Mouse (Mus musculus): ENCODE measurements around the gene Gps2. TPM values are rescaled to one million over a fixed set of nuclear protein-coding genes. Genes with fewer than 3 reads are reported as not detected.
"Not testable (repeated sequence)": the region's sequence is repeated elsewhere in the genome, so short reads cannot be mapped to it uniquely, and the experiment has no call there.

Gps2 gene
- polyA plus RNA-seq, 1 experiment from 2014 or later, result 86.2 TPM

GRCm38 (mm10) chr11:69945216-69945615 is 31.5 kb downstream of the Gps2 start:
- H3K27me3 ChIP-seq, result no peaks in the 10 kb centered on the region
- peaks cover 33% of the 10 kb centered on the region for H3K36me3 ChIP-seq
- no peak overlapping the region for H3K9ac ChIP-seq
- H3K27ac ChIP-seq, result no peak overlapping the region
- H3K4me3 ChIP-seq (replicated peaks), result no peak overlapping the region
- 66% methylated on average over 13 of the region's 13 CpGs for WGBS
- no peak overlapping the region for H3K4me2 ChIP-seq
- H3K9me3 ChIP-seq (replicated peaks), result no peaks in the 10 kb centered on the region
- no peak for ATAC-seq (replicated peaks; ENCODE audit: low FRiP score)
- peaks cover 37% of the 10 kb centered on the region for H3K4me1 ChIP-seq

- peaks cover 3% of the 10 kb centered on the region; the same call in 1 of the 2 replicates for H3K27me3 ChIP-seq
- peak overlapping the region; percentile 69 for H3K4me2 ChIP-seq
- no peaks in the 10 kb centered on the region for H3K9me3 ChIP-seq (replicated peaks)
- 90% methylated on average over 18 of the region's 18 CpGs for WGBS
- H3K27ac ChIP-seq, result peak overlapping the region; percentile 94
- peaks cover 31% of the 10 kb centered on the region for H3K36me3 ChIP-seq
- ATAC-seq (replicated peaks; ENCODE audit: low FRiP score), result no peak
- H3K4me1 ChIP-seq, result peaks cover 37% of the 10 kb centered on the region
- H3K9ac ChIP-seq, result peak overlapping the region; percentile 62; the same call in 1 of the 2 replicates
- peak overlapping the region; percentile 63 for H3K4me3 ChIP-seq (replicated peaks)
Observed at GRCm38 (mm10) chr11:69945997-69946891, 32.6 kb downstream of the Gps2 start.

- peaks cover 9% of the 10 kb centered on the region for H3K27me3 ChIP-seq
- H3K4me1 ChIP-seq, result peaks cover 37% of the 10 kb centered on the region
- H3K27ac ChIP-seq, result peak overlapping the region; percentile 94
- 2% methylated on average over 29 of the region's 29 CpGs for WGBS
- H3K9me3 ChIP-seq (replicated peaks), result no peaks in the 10 kb centered on the region
- peak overlapping the region; percentile 69 for H3K4me2 ChIP-seq
- H3K4me3 ChIP-seq (replicated peaks), result peak overlapping the region; percentile 63
- H3K36me3 ChIP-seq, result peaks cover 28% of the 10 kb centered on the region
- peak overlapping the region; percentile 62 for H3K9ac ChIP-seq
- peak; percentile 54 for ATAC-seq (replicated peaks; ENCODE audit: low FRiP score)
Observed at GRCm38 (mm10) chr11:69947337-69948065, 33.8 kb downstream of the Gps2 start.

GRCm38 (mm10) chr11:69948066-69948762 is 34.5 kb downstream of the Gps2 start, which contains the start of gene Slc2a4:
TSS of gene Slc2a4 (minus strand) at chr11:69948188.
- peak within 1 kb of the TSS; percentile 62 for H3K9ac ChIP-seq
- H3K4me2 ChIP-seq, result peak within 1 kb of the TSS; percentile 69
- peak; percentile 93 for ATAC-seq (replicated peaks; ENCODE audit: low FRiP score)
- H3K4me3 ChIP-seq (replicated peaks), result peak within 1 kb of the TSS; percentile 63
- under 1% methylated on average over 34 of the region's 34 CpGs for WGBS
- peaks cover 37% of the 10 kb centered on the region for H3K4me1 ChIP-seq
- H3K36me3 ChIP-seq, result peaks cover 22% of the 10 kb centered on the region
- peaks cover 12% of the 10 kb centered on the region for H3K27me3 ChIP-seq
- peak within 1 kb of the TSS; percentile 94 for H3K27ac ChIP-seq
- H3K9me3 ChIP-seq (replicated peaks), result no peaks in the 10 kb centered on the region

GRCm38 (mm10) chr11:69948763-69949150 is 35.1 kb downstream of the Gps2 start:
- under 1% methylated on average over 14 of the region's 14 CpGs for WGBS
- peaks cover 37% of the 10 kb centered on the region for H3K4me1 ChIP-seq
- no peaks in the 10 kb centered on the region for H3K9me3 ChIP-seq (replicated peaks)
- ATAC-seq (replicated peaks; ENCODE audit: low FRiP score), result peak; percentile 53
- peak overlapping the region; percentile 63 for H3K4me3 ChIP-seq (replicated peaks)
- H3K36me3 ChIP-seq, result peaks cover 18% of the 10 kb centered on the region
- H3K27me3 ChIP-seq, result peaks cover 12% of the 10 kb centered on the region
- H3K9ac ChIP-seq, result peak overlapping the region; percentile 62
- H3K4me2 ChIP-seq, result peak overlapping the region; percentile 69
- peak overlapping the region; percentile 94 for H3K27ac ChIP-seq

GRCm38 (mm10) chr11:69950807-69951459 is 37.2 kb downstream of the Gps2 start:
- 42% methylated on average over 4 of the region's 4 CpGs for WGBS
- H3K4me2 ChIP-seq, result no peak overlapping the region
- H3K4me3 ChIP-seq (replicated peaks), result no peak overlapping the region
- no peak overlapping the region for H3K27ac ChIP-seq
- peaks cover 15% of the 10 kb centered on the region for H3K27me3 ChIP-seq
- peaks cover 30% of the 10 kb centered on the region for H3K4me1 ChIP-seq
- no peaks in the 10 kb centered on the region for H3K36me3 ChIP-seq
- H3K9me3 ChIP-seq (replicated peaks), result no peaks in the 10 kb centered on the region
- no peak for ATAC-seq (replicated peaks; ENCODE audit: low FRiP score)
- no peak overlapping the region for H3K9ac ChIP-seq

GRCm38 (mm10) chr11:69952274-69952673 is 38.6 kb downstream of the Gps2 start:
- Histone ChIP-seq H3K4me2 (no peak overlapping the region), H3K4me1 (peaks cover 18% of the 10 kb centered on the region), H3K27ac (no peak overlapping the region), H3K36me3 (no peaks in the 10 kb centered on the region), H3K4me3 (replicated peaks) (no peak overlapping the region), H3K9me3 (replicated peaks) (no peaks in the 10 kb centered on the region), H3K27me3 (peaks cover 15% of the 10 kb centered on the region), H3K9ac (no peak overlapping the region)
- ATAC-seq (replicated peaks; ENCODE audit: low FRiP score), result no peak
- WGBS, result 43% methylated on average over 1 of the region's 1 CpGs

GRCm38 (mm10) chr11:69953267-69953915 is 39.7 kb downstream of the Gps2 start:
- H3K27ac ChIP-seq, result no peak overlapping the region; the same call in 1 of the 2 replicates
- no peak overlapping the region for H3K9ac ChIP-seq
- peaks cover 8% of the 10 kb centered on the region for H3K4me1 ChIP-seq
- no peaks in the 10 kb centered on the region for H3K36me3 ChIP-seq
- no peak overlapping the region for H3K4me2 ChIP-seq
- no peak for ATAC-seq (replicated peaks; ENCODE audit: low FRiP score)
- peaks cover 15% of the 10 kb centered on the region for H3K27me3 ChIP-seq
- H3K4me3 ChIP-seq (replicated peaks), result no peak overlapping the region
- no peaks in the 10 kb centered on the region for H3K9me3 ChIP-seq (replicated peaks)
- WGBS, result 61% methylated on average over 11 of the region's 11 CpGs

- ATAC-seq (replicated peaks; ENCODE audit: low FRiP score); H3K4me1 ChIP-seq; H3K36me3 ChIP-seq; H3K9ac ChIP-seq; H3K4me3 ChIP-seq (replicated peaks); H3K9me3 ChIP-seq (replicated peaks); H3K4me2 ChIP-seq; H3K27ac ChIP-seq: not testable (repeated sequence)
- 74% methylated on average over 4 of the region's 4 CpGs for WGBS
- H3K27me3 ChIP-seq, result peaks cover 20% of the 10 kb centered on the region
Observed at GRCm38 (mm10) chr11:69955618-69956017, 41.9 kb downstream of the Gps2 start.

- H3K4me3 ChIP-seq (replicated peaks), result no peak overlapping the region
- H3K9ac ChIP-seq, result no peak overlapping the region
- H3K4me2 ChIP-seq, result no peak overlapping the region
- H3K27me3 ChIP-seq, result peaks cover 22% of the 10 kb centered on the region
- ATAC-seq (replicated peaks; ENCODE audit: low FRiP score), result no peak
- H3K4me1 ChIP-seq, result no peaks in the 10 kb centered on the region
- no peak overlapping the region for H3K27ac ChIP-seq
- 70% methylated on average over 1 of the region's 1 CpGs for WGBS
- no peaks in the 10 kb centered on the region for H3K36me3 ChIP-seq
- no peaks in the 10 kb centered on the region for H3K9me3 ChIP-seq (replicated peaks)
Observed at GRCm38 (mm10) chr11:69956218-69956617, 42.5 kb downstream of the Gps2 start.

- WGBS, result 40% methylated on average over 5 of the region's 5 CpGs
- Histone ChIP-seq H3K27ac (no peak overlapping the region), H3K4me3 (replicated peaks) (no peak overlapping the region), H3K36me3 (no peaks in the 10 kb centered on the region), H3K9ac (no peak overlapping the region), H3K4me1 (peaks cover 6% of the 10 kb centered on the region), H3K9me3 (replicated peaks) (no peaks in the 10 kb centered on the region), H3K4me2 (no peak overlapping the region), H3K27me3 (peaks cover 54% of the 10 kb centered on the region)
- ATAC-seq (replicated peaks; ENCODE audit: low FRiP score), result no peak
Observed at GRCm38 (mm10) chr11:69960616-69961015, 46.9 kb downstream of the Gps2 start.
